Mouse (Mus musculus) erythroblast, embryonic 14.5 days (primary cell): ENCODE measurements around the gene Pmm2.

Experiments
- GATA1 ChIP-seq: IDR thresholded peaks from 2 replicates; pipeline ENCODE4 v1.6.1; 2012; ENCODE audit warnings: low read length, inconsistent platforms, mixed read lengths
- TAL1 ChIP-seq: IDR thresholded peaks from 3 replicates; pipeline ENCODE4 v1.6.1; 2012; ENCODE audit warnings: low read length, inconsistent platforms, mixed read lengths

- TF ChIP-seq GATA1 (no peak), TAL1 (no peak)
These were observed 25.5 kb downstream of the Pmm2 start for GRCm38 (mm10) chr16:8663022-8663421.
